Mouse (Mus musculus) midbrain, postnatal 0 days (tissue): ENCODE measurements around the gene Wasf3. TPM values are rescaled to one million over a fixed set of nuclear protein-coding genes. Genes with fewer than 3 reads are reported as not detected.
"Not testable (repeated sequence)": the region's sequence is repeated elsewhere in the genome, so short reads cannot be mapped to it uniquely, and the experiment has no call there.

Experiments used
- ATAC-seq: fragments of 200-750 bp; cut with Nextera tagmentation; 2 replicates; pipeline ENCODE4 v1.8.0; 2017; ENCODE audit warnings: moderate number of reproducible peaks, mild to moderate bottlenecking, moderate TSS enrichment, moderate library complexity; ENCODE audit not compliant: low FRiP score
- DNase-seq: peaks from one replicate; pipeline ENCODE4 v3.0.0-alpha.2; 2015; ENCODE audit warnings: low spot score
- H3K27ac ChIP-seq: fragments of 300-500 bp; sonication (generic); 2 replicates; pipeline ENCODE4 v1.5.1; 2014; ENCODE audit warnings: low read depth, mild to moderate bottlenecking, low read length, mixed read lengths
- H3K27me3 ChIP-seq: fragments of 300-500 bp; sonication (generic); 2 replicates; pipeline ENCODE4 v1.6.1; 2014; ENCODE audit warnings: low read length, control low read depth, mixed read lengths; ENCODE audit not compliant: insufficient read depth
- H3K36me3 ChIP-seq: fragments of 300-500 bp; sonication (generic); 2 replicates; pipeline ENCODE4 v1.6.1; 2014; ENCODE audit warnings: low read length, control low read depth, mixed read lengths; ENCODE audit not compliant: insufficient read depth
- H3K4me1 ChIP-seq: fragments of 300-500 bp; sonication (generic); 2 replicates; pipeline ENCODE4 v1.6.1; 2014; ENCODE audit warnings: mild to moderate bottlenecking, control low read depth, antibody characterized with exemption, low read length, mixed read lengths; ENCODE audit not compliant: insufficient read depth
- H3K4me2 ChIP-seq: fragments of 300-500 bp; sonication (generic); 2 replicates; pipeline ENCODE4 v1.6.1; 2014; ENCODE audit warnings: low read depth, mild to moderate bottlenecking, low read length, mixed read lengths; ENCODE audit not compliant: poor library complexity, severe bottlenecking
- H3K4me3 ChIP-seq: fragments of 300-500 bp; sonication (generic); 2 replicates; pipeline ENCODE4 v1.5.1; 2014; ENCODE audit warnings: low read depth, mild to moderate bottlenecking, low read length, moderate library complexity
- H3K9ac ChIP-seq: fragments of 300-500 bp; sonication (generic); replicated peaks from 2 replicates; pipeline ENCODE4 v1.6.1; 2014; ENCODE audit warnings: mild to moderate bottlenecking, low read length, moderate library complexity, mixed read lengths; ENCODE audit not compliant: poor library complexity, severe bottlenecking
- H3K9me3 ChIP-seq: fragments of 300-500 bp; sonication (generic); 2 replicates; pipeline ENCODE4 v1.6.1; 2016; ENCODE audit warnings: low read length, control low read depth
- CTCF ChIP-seq: IDR thresholded peaks from 2 replicates; pipeline ENCODE4 v1.5.1; 2016; ENCODE audit warnings: antibody characterized with exemption, mild to moderate bottlenecking
- WGBS: fragments of 180-500 bp; shearing (Covaris S2); extraction: QIAGEN DNeasy Blood & Tissue Kit; methylation state at CpG from one replicate; pipeline ENCODE4 v1.1.7; 2014; 5-methylcytosine and 5-hydroxymethylcytosine counted together
- polyA plus RNA-seq: library from polyadenylated mRNA; unstranded; fragments of >200 nt; fragmentation: Nextera tagmentation; extraction: Ambion mirVana; gene quantifications from 2 replicates; pipeline ENCODE4 v1.2.1, GENCODE M21; 2015
- total RNA-seq: library from RNA; depleted of rRNA; stranded (reverse); fragments of >200 nt; gene quantifications from 2 replicates; pipeline ENCODE4 v1.2.3, GENCODE M21; 2014

Gene Wasf3
- total and polyA plus RNA-seq, 2 experiments from 2014 or later, result 19.1 to 40.7 TPM

DNA sequence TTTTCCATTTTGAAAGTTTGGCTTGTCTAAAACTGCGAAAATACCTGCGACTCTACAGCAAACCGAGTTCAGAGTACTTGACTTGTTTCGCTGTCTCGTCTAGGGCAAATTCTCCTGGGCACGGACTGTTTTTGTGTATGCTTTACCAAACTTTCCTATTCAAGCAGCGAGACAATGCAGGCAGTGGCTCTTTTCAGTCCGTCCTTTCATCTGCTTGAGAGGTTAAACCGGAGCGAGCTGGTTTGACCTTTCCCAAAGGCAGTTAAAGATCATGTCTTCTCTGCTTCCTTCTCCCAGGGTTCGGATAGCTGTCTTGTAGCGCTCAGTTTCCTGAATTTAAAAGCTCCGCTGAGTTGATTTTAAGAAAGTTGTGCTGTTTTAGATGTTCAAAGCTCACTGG lies 1.2 kb downstream of the Wasf3 start:
- no peak overlapping the region for H3K27ac ChIP-seq
- peak overlapping the region; percentile 68 for H3K4me2 ChIP-seq
- peak overlapping the region; percentile 76 for H3K4me3 ChIP-seq
- H3K9ac ChIP-seq, result peak overlapping the region; percentile 74
- no peaks in the 10 kb centered on the region for H3K27me3 ChIP-seq
- TF ChIP-seq CTCF, result no peak
- ATAC-seq, result no peak
- H3K36me3 ChIP-seq, result no peaks in the 10 kb centered on the region
- no peak for DNase-seq
- H3K4me1 ChIP-seq, result no peaks in the 10 kb centered on the region; the same call in 1 of the 2 replicates
- H3K9me3 ChIP-seq, result 0 out of 2 replicates have a peak, but pooled peaks cover 3% of the 10 kb centered on the region
- 5% methylated on average over 13 of the region's 13 CpGs for WGBS

DNA sequence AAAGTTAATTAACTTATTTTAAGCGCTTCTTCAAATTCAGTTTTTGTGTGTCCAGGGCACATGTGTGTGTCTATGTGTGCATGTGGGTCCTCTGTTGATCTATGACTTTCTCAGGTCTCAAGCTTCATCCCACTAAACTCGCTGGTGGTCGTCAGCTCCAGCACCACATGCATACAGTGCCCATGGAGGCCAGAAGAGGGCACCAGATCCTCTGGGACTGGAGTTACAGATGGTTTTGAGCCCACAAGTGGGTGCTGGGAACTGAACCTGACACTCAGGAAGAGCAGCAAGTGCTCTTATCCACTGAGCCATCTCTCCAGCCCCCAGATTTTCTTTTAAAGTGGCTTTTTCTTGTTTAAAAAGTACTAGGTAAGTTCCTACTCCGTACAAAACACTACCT lies 2.1 kb downstream of the Wasf3 start:
- 0 out of 2 replicates have a peak, but pooled peaks cover 3% of the 10 kb centered on the region for H3K9me3 ChIP-seq
- TF ChIP-seq CTCF, result peak; percentile 40; the same call in 1 of the 2 replicates
- H3K4me1 ChIP-seq, result no peaks in the 10 kb centered on the region; the same call in 1 of the 2 replicates
- H3K4me2 ChIP-seq, result no peak overlapping the region
- DNase-seq, result no peak
- H3K27ac ChIP-seq, result no peak overlapping the region
- WGBS, result 92% methylated on average over 4 of the region's 4 CpGs
- ATAC-seq, result no peak
- H3K36me3 ChIP-seq, result no peaks in the 10 kb centered on the region
- H3K27me3 ChIP-seq, result no peaks in the 10 kb centered on the region
- H3K9ac ChIP-seq, result no peak overlapping the region
- H3K4me3 ChIP-seq, result no peak overlapping the region

DNA sequence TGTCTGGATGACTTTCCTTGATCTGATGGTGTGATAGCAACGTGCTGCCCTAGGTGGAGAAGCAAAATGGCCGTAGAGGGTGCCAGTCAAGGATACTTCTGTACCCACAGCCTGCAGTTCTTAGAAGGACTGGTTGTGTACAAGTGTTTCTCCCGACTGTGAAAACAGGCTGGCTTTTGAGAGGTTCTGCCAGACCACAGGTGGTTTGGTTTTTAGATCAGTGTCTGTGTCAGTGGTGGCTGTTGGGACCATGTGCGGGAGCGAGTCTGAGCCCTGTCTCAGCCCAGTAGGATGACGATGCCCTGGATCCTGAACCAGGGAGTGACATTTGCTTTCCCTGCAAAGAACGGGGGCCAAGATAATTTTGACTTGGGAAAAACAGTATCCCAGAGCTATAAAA lies 9.8 kb downstream of the Wasf3 start:
- TF ChIP-seq CTCF, result no peak
- H3K4me3 ChIP-seq, result no peak overlapping the region
- H3K4me1 ChIP-seq, result no peaks in the 10 kb centered on the region
- 92% methylated on average over 7 of the region's 7 CpGs for WGBS
- peaks cover 5% of the 10 kb centered on the region; the same call in 1 of the 2 replicates for H3K9me3 ChIP-seq
- no peak overlapping the region for H3K9ac ChIP-seq
- H3K4me2 ChIP-seq, result no peak overlapping the region
- no peaks in the 10 kb centered on the region for H3K36me3 ChIP-seq
- no peak overlapping the region for H3K27ac ChIP-seq
- DNase-seq (no peak), ATAC-seq (no peak)
- H3K27me3 ChIP-seq, result no peaks in the 10 kb centered on the region

DNA sequence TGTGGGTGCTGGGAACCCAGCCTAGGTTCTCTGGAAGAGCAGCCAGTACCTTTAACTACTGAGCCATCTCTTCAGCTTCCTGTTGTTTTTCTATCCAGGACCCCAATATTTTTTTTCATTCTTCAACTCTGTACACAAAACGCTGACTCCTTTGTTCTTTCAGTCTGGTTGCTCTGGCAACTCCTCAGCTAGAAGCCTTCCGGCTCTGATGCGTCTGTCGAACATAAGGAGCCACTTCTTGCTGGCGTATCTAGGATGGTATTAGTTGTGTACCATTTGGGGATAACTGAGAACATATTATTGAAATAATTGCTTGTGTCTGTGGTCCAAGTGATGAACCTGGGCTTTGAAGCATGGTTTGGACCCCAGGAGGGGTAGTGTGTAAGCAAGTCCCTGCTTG lies 12.5 kb downstream of the Wasf3 start:
- H3K9me3 ChIP-seq, result peaks cover 5% of the 10 kb centered on the region; the same call in 1 of the 2 replicates
- 79% methylated on average over 5 of the region's 5 CpGs for WGBS
- ATAC-seq, result no peak

DNA sequence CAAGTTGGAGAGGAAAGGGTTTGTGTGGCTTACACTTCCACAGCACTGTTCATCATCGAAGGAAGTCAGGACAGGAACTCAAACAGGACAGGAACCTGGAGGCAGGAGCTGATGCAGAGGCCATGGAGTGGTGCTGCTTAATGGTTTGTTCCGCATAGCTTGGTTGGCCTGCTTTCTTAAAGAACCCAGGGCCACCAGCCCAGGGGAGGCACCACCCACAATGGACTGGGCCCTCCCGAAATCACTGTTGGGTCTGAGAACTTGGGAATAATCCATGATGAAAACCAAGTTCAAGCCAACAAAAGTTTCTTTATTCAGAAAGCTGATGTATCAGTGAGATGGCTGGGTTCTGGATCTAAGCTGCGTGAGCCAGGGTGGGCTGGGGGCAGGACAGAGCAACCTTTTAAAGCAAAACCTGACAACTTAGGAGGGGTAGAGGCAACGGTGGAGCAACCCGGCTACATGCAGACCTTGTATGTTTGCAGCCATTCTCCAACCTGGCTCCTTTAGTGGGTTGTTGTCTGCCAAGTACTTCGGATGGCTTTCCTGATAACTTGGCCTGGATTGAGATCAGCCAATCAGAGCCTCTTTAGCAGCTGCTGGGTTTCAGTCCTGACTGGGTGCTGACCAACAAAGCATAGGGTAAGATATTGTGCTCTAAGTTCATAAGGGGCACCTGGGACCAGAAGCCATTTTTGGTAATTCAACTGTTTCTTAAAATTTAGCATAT lies 13.8 kb downstream of the Wasf3 start:
- 94% methylated on average over 7 of the region's 7 CpGs for WGBS
- Histone ChIP-seq H3K4me3 (no peak overlapping the region), H3K36me3 (no peaks in the 10 kb centered on the region), H3K4me2 (no peak overlapping the region), H3K9me3 (peaks cover 5% of the 10 kb centered on the region; the same call in 1 of the 2 replicates), H3K4me1 (no peaks in the 10 kb centered on the region), H3K27me3 (no peaks in the 10 kb centered on the region), H3K27ac (no peak overlapping the region), H3K9ac (no peak overlapping the region)
- no peak for ATAC-seq
- DNase-seq, result no peak
- no peak for TF ChIP-seq CTCF

More for the DNA sequence above, 12.5 kb downstream of the Wasf3 start:
- Histone ChIP-seq H3K4me1 (no peaks in the 10 kb centered on the region), H3K27ac (no peak overlapping the region), H3K36me3 (no peaks in the 10 kb centered on the region), H3K27me3 (no peaks in the 10 kb centered on the region), H3K9ac (no peak overlapping the region), H3K4me2 (no peak overlapping the region), H3K4me3 (no peak overlapping the region)
- no peak for DNase-seq
- TF ChIP-seq CTCF, result no peak

DNA sequence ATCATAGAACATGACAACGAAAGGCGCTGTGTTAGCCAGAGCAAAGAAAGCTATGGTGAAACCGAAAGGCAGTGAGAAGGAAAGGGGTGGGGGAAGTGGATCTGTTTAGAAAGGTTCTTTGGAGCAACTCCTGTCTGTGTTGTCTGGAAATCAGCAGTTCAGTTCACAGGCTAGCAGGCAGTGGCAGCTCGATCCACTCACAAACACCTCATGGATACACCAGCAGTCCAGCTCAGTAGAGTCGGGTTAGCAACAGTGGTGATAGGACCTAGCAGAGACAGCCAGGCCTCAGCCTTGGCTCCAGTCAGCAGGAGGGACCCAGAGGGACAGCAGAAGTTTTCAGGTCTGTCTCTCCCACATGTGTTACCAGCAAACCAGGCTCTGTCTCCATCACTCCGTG lies 16.2 kb downstream of the Wasf3 start:
- DNase-seq, H3K4me1 ChIP-seq, H3K27me3 ChIP-seq, H3K4me3 ChIP-seq, H3K9me3 ChIP-seq, H3K27ac ChIP-seq, H3K36me3 ChIP-seq, ATAC-seq, H3K4me2 ChIP-seq, H3K9ac ChIP-seq: not testable (repeated sequence)
- 95% methylated on average over 6 of the region's 6 CpGs for WGBS
